Mouse (Mus musculus): ENCODE results near the gene Ankrd27. TPM values are rescaled to one million over a fixed set of nuclear protein-coding genes. Genes with fewer than 3 reads are reported as not detected.
A peak's percentile ranks its signal among the peaks of the same experiment; 100 is the strongest.

Ankrd27 gene
- polyA plus RNA-seq, 1 experiment from 2014 or later, result 17.3 TPM

DNA sequence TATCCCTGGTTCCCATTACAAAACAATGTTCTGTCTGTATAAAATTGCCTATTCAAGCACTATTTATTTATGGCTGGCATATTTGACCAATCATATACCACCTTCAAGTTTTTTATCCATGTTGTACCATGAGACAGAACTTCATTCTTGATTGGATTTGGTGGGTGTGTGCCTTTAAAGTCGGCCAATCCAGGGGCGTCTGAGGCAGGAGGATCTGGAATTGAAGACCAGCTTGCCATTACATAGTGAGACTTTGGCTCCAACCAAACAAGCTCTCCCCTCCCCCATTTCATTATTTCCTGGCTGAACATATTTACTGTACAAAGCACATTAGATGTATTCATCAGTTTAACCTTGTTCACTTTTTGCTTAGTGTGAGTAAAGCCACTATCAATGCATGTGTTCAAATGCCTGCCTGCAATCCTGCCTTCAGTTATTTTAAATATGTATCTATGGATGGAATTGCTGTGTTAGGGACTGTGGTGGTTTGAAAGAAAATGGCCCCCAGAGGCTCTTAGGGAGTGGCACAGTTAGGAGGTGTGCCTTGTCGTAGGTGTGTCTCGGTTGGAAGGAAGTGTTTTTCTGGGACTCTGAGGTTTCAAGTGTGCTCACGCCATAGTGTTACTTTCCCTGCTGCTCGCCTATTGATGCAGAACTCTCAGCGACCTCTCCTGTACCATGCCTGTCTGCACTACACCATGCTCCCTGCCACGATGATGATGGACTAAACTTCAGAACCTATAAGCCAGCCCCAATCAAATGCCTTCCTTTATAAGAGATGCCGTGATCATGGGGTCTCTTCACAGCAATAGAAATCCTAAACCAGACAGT lies 62.4 kb downstream of the Ankrd27 start:
- H3K4me2 ChIP-seq (replicated peaks; ENCODE audit: low read depth), result no peak overlapping the region
- H3K27me3 ChIP-seq (ENCODE audit: control insufficient read depth, insufficient read depth, low read length), result no peaks in the 10 kb centered on the region
- DNase-seq (ENCODE audit: low spot score) (no peak), ATAC-seq (ENCODE audit: low FRiP score, low TSS enrichment) (no peak)
- H3K4me3 ChIP-seq (ENCODE audit: low read depth, low read length), result no peak overlapping the region
- TF ChIP-seq CTCF (IDR thresholded peaks at IDR 0.05; ENCODE audit: low read depth) (no peak), EP300 (optimal IDR thresholded peaks at IDR 0.05) (no peak)
- H3K9me3 ChIP-seq (ENCODE audit: control insufficient read depth, low read length), result no peaks in the 10 kb centered on the region
- H3K36me3 ChIP-seq (ENCODE audit: control insufficient read depth, insufficient read depth, low read length), result no peaks in the 10 kb centered on the region
- no peaks in the 10 kb centered on the region for H3K4me1 ChIP-seq (replicated peaks; ENCODE audit: control insufficient read depth, insufficient read depth)
- no peak overlapping the region for H3K9ac ChIP-seq (ENCODE audit: low read length)
- WGBS, result 59% methylated on average over 9 of the region's 9 CpGs
- no peak overlapping the region for H3K27ac ChIP-seq (replicated peaks)

GRCm38 (mm10) chr7:35649071-35649470 lies 63.0 kb downstream of the Ankrd27 start:
- ATAC-seq (ENCODE audit: low FRiP score, low TSS enrichment), result peak; percentile 51
- no peaks in the 10 kb centered on the region for H3K9me3 ChIP-seq (ENCODE audit: control insufficient read depth, low read length)
- TF ChIP-seq EP300 (optimal IDR thresholded peaks at IDR 0.05) (no peak), CTCF (IDR thresholded peaks at IDR 0.05; ENCODE audit: low read depth) (no peak)
- no peak overlapping the region for H3K4me2 ChIP-seq (replicated peaks; ENCODE audit: low read depth)
- DNase-seq (ENCODE audit: low spot score), result peak; percentile 69
- H3K27ac ChIP-seq (replicated peaks), result no peak overlapping the region
- H3K4me3 ChIP-seq (ENCODE audit: low read depth, low read length), result no peak overlapping the region
- H3K9ac ChIP-seq (ENCODE audit: low read length), result no peak overlapping the region
- no peaks in the 10 kb centered on the region for H3K27me3 ChIP-seq (ENCODE audit: control insufficient read depth, insufficient read depth, low read length)
- no peaks in the 10 kb centered on the region for H3K36me3 ChIP-seq (ENCODE audit: control insufficient read depth, insufficient read depth, low read length)
- WGBS, result 32% methylated on average over 3 of the region's 3 CpGs
- H3K4me1 ChIP-seq (replicated peaks; ENCODE audit: control insufficient read depth, insufficient read depth), result no peaks in the 10 kb centered on the region

DNA sequence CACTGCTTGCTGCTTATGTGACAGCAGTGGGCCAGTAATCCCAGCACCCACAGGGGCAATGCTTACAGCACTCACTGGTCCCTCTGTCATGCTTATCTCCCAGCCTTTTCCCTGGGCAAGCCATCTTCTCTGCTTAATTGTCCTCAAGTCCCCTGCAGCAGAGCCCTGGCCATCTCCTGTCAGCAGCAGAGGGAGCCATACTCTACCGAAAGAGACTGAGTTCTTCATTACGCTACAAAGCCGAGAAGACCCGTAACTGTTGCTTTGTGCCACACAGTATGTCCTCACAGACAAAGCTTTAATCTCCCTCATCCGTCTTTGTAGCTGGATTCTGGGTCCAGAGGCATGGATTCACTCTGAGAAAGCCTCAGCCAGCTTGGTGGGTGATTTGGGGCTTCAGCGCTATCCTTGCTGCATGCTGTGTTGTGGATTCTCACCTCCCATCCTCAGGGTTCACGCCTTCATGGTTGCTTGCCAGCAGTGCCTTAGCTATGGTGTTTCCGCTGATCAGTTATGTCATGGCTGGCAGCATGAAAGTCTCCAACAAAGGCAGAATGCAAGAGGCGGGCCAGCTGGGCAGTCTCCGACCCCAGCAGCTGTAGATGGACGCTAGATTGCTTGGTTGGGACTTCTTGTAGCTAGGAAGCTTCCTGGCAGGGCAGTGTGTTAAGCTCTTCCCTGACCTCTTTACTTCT lies 64.8 kb downstream of the Ankrd27 start:
- Histone ChIP-seq H3K4me2 (replicated peaks; ENCODE audit: low read depth) (no peak overlapping the region), H3K9ac (ENCODE audit: low read length) (no peak overlapping the region), H3K27me3 (ENCODE audit: control insufficient read depth, insufficient read depth, low read length) (no peaks in the 10 kb centered on the region), H3K4me1 (replicated peaks; ENCODE audit: control insufficient read depth, insufficient read depth) (no peaks in the 10 kb centered on the region), H3K9me3 (ENCODE audit: control insufficient read depth, low read length) (no peaks in the 10 kb centered on the region), H3K36me3 (ENCODE audit: control insufficient read depth, insufficient read depth, low read length) (no peaks in the 10 kb centered on the region), H3K4me3 (ENCODE audit: low read depth, low read length) (no peak overlapping the region), H3K27ac (replicated peaks) (no peak overlapping the region)
- 60% methylated on average over 11 of the region's 11 CpGs for WGBS
- no peak for DNase-seq (ENCODE audit: low spot score)
- TF ChIP-seq CTCF (IDR thresholded peaks at IDR 0.05; ENCODE audit: low read depth) (peak; percentile 57), EP300 (optimal IDR thresholded peaks at IDR 0.05) (no peak)
- no peak for ATAC-seq (ENCODE audit: low FRiP score, low TSS enrichment)

GRCm38 (mm10) chr7:35651583-35652270 lies 65.7 kb downstream of the Ankrd27 start:
- Histone ChIP-seq H3K9ac (ENCODE audit: low read length) (no peak overlapping the region), H3K9me3 (ENCODE audit: control insufficient read depth, low read length) (no peaks in the 10 kb centered on the region), H3K27ac (replicated peaks) (no peak overlapping the region), H3K36me3 (ENCODE audit: control insufficient read depth, insufficient read depth, low read length) (no peaks in the 10 kb centered on the region), H3K4me2 (replicated peaks; ENCODE audit: low read depth) (no peak overlapping the region), H3K4me3 (ENCODE audit: low read depth, low read length) (no peak overlapping the region), H3K27me3 (ENCODE audit: control insufficient read depth, insufficient read depth, low read length) (no peaks in the 10 kb centered on the region), H3K4me1 (replicated peaks; ENCODE audit: control insufficient read depth, insufficient read depth) (no peaks in the 10 kb centered on the region)
- no peak for ATAC-seq (ENCODE audit: low FRiP score, low TSS enrichment)
- DNase-seq (ENCODE audit: low spot score), result no peak
- 73% methylated on average over 10 of the region's 10 CpGs for WGBS
- peak; percentile 36 for TF ChIP-seq CTCF (IDR thresholded peaks at IDR 0.05; ENCODE audit: low read depth)
- TF ChIP-seq EP300 (optimal IDR thresholded peaks at IDR 0.05), result no peak

DNA sequence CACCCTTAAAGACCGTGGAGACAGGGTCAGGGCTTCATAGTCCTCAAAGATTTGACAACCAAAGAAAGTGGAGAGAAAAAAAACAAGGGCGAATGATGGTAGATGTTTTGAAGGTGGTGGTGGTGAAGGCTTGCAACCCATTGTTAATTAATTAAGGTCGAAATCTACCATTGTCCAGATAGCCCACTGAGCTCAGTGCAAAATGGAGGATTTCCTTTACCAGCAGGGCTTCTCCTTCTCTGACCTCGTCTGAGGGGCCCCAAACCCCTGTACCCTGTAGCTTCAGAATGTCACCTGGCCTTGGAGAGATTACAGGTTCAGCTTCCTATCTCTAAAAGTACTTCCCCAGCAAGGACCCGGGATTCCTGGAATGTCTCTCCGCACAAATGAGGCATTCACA lies 71.8 kb downstream of the Ankrd27 start:
- H3K27me3 ChIP-seq (ENCODE audit: control insufficient read depth, insufficient read depth, low read length), result no peaks in the 10 kb centered on the region
- no peaks in the 10 kb centered on the region for H3K9me3 ChIP-seq (ENCODE audit: control insufficient read depth, low read length)
- no peaks in the 10 kb centered on the region for H3K36me3 ChIP-seq (ENCODE audit: control insufficient read depth, insufficient read depth, low read length)
- WGBS, result 53% methylated on average over 6 of the region's 6 CpGs
- DNase-seq (ENCODE audit: low spot score) (no peak), ATAC-seq (ENCODE audit: low FRiP score, low TSS enrichment) (no peak)
- no peak overlapping the region for H3K4me3 ChIP-seq (ENCODE audit: low read depth, low read length)
- no peak for TF ChIP-seq EP300 (optimal IDR thresholded peaks at IDR 0.05)
- TF ChIP-seq CTCF (IDR thresholded peaks at IDR 0.05; ENCODE audit: low read depth), result no peak
- H3K27ac ChIP-seq (replicated peaks), result no peak overlapping the region
- no peak overlapping the region for H3K4me2 ChIP-seq (replicated peaks; ENCODE audit: low read depth)
- no peak overlapping the region for H3K9ac ChIP-seq (ENCODE audit: low read length)
- no peaks in the 10 kb centered on the region for H3K4me1 ChIP-seq (replicated peaks; ENCODE audit: control insufficient read depth, insufficient read depth)
